Mouse (Mus musculus): ENCODE measurements around the gene Rhbdd1.

Rhbdd1 gene

GRCm38 (mm10) chr1:82437273-82437672 lies 121.0 kb downstream of the Rhbdd1 start:
- DNase-seq = no peak

- DNase-seq = no peak
These were observed 123.9 kb downstream of the Rhbdd1 start for GRCm38 (mm10) chr1:82440123-82440522.

GRCm38 (mm10) chr1:82443517-82443916 lies 127.3 kb downstream of the Rhbdd1 start:
- DNase-seq = no peak

DNA sequence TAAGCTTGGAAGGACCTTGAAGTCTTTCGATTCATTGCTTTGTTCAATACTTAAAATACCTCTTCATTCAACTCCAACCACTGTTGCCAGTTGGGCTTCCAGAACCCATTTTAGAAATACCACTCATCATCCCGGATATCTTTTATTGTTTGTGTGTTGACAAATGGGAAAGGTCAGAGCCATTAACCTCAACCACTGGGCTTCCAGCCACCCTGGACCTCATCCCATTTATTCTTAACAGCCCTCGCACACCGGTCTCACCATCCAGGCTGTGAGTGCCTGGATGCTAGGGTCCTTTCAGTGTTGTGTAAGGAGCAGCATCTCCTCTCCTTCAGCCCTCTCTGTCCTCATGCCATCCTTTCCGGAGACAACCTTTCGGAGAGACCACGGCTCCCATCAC lies 129.8 kb downstream of the Rhbdd1 start:
- no peak for DNase-seq

DNA sequence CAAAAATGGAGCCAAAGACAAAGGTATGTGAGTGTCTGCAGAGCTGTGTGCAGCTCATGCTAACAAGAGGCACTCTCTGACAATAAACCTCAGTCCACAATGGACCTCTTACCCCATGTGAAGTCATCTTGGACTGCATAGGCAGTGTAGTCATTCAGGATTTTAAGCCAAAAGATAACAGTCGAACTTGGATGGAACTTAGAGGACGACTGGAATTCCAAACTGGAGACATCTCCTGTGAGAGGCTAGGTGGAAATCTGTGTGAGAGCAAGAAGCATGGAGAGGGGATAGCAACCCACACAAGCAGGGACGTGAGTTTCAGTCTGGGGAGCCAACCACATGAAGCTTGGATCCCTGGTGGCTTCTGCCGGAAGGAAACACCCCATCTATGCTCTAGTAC lies 133.6 kb downstream of the Rhbdd1 start:
- DNase-seq = no peak

DNA sequence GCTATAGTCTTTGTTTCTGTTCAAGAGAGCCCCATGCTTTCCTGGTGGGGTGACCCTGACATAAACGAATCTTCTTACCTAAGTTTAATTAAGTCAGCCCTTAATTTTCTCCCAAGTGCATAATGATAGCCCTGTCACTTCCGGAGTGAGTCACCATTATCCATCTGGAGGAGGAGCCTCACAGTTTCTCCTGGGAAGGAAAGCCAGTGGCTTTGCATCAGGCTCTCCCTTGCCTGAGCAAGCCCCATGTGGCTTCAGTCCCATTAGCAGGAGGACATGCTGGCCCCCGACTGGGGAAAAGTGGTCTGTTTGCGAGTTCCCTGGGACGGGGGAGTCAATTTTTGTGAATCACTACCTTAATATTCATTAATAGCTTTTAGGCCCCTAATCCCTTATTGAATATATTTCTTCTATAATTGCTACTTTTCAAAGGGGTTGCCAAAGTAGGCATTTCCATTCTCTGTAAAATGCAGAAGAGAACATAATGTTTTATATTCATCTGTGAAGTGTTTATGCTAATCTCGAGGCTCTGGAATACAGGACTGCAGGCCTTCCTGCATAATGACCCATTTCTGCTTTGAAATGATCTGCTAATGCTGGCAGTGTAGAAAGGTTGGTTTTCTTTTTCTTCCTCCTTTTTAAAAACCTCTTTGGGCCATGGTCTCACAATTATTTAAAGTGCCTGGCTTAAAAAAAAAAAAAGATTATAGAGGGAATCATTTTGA lies 135.8 kb downstream of the Rhbdd1 start:
- DNase-seq = no peak

DNA sequence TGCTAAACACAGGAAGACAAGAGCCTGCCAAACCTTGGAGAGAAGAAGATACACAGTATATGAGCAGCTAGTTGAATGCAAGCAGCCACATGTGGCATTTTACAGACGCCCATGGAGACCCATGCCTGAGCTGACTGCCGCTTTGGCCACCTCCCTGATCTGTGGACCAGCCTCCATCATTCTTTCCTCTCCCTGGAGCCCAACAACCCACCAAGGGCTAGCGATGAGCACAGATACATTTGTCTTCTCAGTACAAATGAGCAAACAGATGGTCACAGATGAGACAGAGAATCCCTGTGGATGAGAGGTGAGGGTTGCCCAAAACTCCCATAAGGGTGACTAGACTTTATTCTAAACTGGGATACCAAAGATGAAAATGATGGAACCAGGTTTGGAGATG lies 137.8 kb downstream of the Rhbdd1 start:
- no peak for DNase-seq

- no peak for DNase-seq
These were observed 143.1 kb downstream of the Rhbdd1 start for GRCm38 (mm10) chr1:82459350-82459749.

GRCm38 (mm10) chr1:82459926-82460325 lies 143.7 kb downstream of the Rhbdd1 start:
- no peak for DNase-seq

- no peak for DNase-seq
These were observed 144.8 kb downstream of the Rhbdd1 start for GRCm38 (mm10) chr1:82461041-82461440.

- DNase-seq = no peak
These were observed 149.1 kb downstream of the Rhbdd1 start for GRCm38 (mm10) chr1:82465321-82465853.

DNA sequence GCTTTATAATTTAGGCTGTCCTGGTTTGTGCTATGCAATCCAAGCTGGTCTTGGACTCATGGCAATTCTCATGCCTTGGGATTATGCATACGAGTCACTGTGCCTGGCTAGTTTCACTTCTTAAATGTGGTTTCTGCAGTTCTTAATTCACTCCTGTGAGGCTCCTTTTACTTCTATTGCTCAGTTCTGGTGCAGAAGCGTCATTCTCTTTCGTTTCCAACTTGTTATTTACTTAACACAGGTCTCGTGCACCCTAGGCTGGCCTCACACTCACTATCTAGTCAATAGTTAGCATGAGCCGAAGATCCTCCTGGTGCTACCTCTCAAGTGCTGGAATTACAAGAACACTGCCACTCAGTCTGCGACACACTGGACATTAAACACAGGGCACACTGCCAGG lies 152.6 kb downstream of the Rhbdd1 start:
- DNase-seq = no peak

DNA sequence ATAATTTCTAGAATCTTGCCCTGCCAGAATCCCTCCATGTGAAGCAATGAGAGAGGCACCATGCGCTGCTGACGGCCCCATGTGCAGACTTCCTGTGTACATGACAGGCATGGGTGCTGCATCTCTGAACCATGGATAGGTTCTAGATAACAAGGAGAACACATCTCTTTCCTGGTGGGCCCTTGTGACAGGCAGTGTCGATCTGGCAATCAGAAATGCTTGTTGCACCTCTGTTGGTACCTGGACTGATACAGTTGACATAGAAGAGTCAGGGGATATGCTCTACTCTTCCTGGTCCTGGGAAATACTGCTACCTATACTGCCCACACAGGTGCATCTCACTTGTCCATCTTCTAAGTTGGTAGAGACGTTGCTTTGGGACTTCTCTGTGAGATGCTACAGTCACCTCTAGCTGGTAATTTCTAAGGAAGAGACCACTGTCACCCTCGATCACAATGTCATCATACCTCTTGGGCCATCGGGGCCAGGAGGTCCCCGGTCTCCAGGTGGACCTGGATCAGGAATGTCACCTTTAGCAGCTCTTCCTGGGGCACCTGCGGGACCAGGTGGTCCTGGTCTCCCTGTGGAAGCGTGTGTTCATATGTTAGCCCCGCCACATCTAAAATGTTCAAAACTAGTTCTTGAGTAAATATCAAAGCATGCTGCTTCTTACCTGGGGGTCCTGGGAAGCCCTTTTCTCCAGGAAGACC lies 154.4 kb downstream of the Rhbdd1 start:
- DNase-seq = no peak

DNA sequence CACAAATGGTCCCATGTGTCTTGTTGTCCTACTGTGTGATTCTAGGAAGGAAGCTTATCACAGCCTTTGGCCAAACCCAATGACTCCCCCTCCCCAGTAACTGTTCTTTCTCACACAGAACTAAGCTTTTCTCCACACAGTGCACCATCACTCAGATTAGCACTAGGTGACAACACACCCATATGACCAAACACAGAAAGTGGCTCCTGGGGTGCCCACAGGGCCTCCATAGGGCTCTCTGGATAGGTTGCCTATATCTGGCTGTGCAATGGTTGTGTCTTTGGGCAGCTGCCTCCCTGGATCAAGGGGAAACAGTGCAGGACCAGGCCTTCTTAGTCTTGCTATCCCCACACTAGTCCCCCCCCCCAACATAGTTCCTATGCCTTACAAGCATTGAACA lies 157.2 kb downstream of the Rhbdd1 start:
- no peak for DNase-seq

DNA sequence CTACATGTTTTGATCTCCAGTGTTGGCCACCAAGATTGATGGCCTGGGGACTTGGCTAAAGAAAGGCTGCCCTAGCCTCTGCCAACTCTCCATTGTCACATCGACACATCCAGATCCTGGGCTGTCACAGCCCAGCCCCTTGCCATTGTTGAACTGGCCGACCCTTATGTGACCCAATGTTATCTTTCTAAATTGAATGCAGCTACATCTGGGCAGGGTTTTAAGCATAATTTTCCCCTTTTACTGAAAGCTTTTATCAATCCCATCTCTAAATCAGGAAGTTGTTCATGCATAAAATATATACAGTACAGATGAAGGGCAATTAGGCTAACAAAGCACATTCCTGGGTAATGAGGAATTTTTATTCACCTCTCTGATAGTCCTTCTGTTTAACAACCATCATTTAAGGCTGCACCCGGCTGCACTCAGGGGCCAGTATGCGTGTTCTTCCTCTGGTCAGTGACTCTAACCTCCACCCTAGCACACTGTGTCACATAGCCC lies 158.3 kb downstream of the Rhbdd1 start:
- DNase-seq = peak; percentile 42

- no peak for DNase-seq
These were observed 159.0 kb downstream of the Rhbdd1 start for GRCm38 (mm10) chr1:82475254-82475653.

DNA sequence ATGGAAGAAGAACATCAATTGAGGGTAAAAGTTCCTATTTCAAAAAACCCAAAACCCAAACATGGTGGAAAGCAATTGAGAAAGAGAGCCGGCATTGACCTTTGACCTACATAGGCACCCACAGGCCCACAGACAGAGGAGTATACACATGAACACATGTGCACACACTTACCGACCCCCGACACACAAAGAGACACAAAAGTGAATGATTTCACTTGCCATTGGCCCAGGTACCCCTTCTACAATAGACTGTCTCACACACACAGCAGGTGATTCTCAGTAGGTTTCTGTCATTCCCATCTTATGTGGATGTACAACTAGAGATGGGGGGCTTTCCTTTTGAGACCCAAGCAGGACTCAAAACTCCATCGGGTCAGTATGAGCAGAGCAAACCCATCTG lies 159.6 kb downstream of the Rhbdd1 start:
- DNase-seq = no peak

- peak; percentile 69 for DNase-seq
These were observed 160.0 kb downstream of the Rhbdd1 start for GRCm38 (mm10) chr1:82476256-82476655.

GRCm38 (mm10) chr1:82476746-82477145 lies 160.5 kb downstream of the Rhbdd1 start:
- peak; percentile 78 for DNase-seq

DNA sequence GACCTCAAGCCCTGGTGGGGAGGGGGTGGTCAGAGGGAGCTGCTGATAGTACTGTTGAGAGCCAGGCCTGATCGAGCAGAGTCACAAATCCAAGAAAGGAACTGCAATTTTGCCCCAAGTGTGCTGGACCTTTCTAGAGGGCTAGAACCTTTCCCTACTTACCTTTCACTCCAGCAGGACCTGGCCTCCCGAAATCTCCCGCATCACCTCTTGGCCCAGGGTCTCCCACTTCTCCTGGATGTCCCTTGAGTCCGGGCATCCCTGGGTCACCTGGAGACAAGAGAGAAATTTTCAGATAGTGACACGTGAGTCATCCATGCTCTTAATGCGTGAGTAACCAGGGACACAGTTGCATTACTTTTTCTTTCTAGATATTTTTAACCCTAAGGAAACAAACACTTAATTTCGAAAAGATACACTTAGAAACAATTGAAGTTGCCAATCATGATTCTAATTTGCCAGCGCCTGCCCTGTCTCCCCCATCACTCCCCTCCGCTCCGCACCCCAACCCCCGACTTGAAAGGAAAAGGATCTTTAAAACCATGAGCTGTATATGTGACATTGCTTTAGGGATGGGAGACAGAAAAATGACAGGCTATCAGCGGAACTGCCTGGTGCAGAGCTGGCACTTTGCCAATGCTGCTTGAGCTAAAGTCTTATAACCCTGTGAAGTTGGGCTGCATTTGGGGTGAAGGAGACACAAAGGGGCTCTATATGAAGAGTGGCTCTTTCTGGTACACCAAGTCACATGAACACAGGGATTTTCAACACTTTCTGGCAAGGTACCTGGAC lies 163.6 kb downstream of the Rhbdd1 start:
- no peak for DNase-seq

DNA sequence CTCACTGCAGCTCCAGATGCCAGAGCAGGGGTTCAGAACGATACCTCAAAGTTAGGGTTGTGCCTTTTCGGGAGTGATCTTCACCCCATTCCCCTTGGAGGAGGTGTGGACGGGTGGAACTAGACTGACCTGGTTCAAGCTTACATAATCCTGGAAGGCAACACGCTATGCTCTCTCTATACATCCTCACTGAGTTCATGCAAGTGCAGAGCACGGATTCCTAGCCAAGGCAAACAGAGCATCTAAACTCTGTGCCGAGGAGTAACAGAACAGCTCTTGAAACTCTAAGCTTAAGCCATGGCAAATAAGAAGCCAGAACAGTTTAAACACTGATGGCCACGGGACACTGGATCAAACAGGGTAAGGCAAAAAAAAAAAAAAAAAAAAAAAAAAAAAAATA lies 166.1 kb downstream of the Rhbdd1 start:
- no peak for DNase-seq

- DNase-seq = no peak
These were observed 170.1 kb downstream of the Rhbdd1 start for GRCm38 (mm10) chr1:82486371-82486770.

GRCm38 (mm10) chr1:82491954-82492353 lies 175.7 kb downstream of the Rhbdd1 start:
- no peak for DNase-seq
